Mouse (Mus musculus) spleen, adult 2 months (tissue): ENCODE results near the gene Scimp. TPM values are rescaled to one million over a fixed set of nuclear protein-coding genes. Genes with fewer than 3 reads are reported as not detected.

Experiments
- DNase-seq, 2 experiments: peaks; one replicate each; pipeline versions ENCODE4 v3.0.0 to v3.0.0-alpha.2; 2012 to 2021; ENCODE audit warnings: low spot score in 2 of 2, low read depth in 1 of 2
- H3K27ac ChIP-seq: fragments of 200-500 bp; 2 replicates; pipeline ENCODE4 v1.5.1; 2012; ENCODE audit warnings: low read length, inconsistent platforms; ENCODE audit not compliant: insufficient read depth
- H3K27me3 ChIP-seq: fragments of 200-500 bp; 2 replicates; pipeline ENCODE4 v1.6.1; 2012; ENCODE audit warnings: mild to moderate bottlenecking, moderate library complexity, low read length, inconsistent platforms; ENCODE audit not compliant: control insufficient read depth, insufficient read depth
- H3K36me3 ChIP-seq: fragments of 200-500 bp; 2 replicates; pipeline ENCODE4 v1.6.1; 2012; ENCODE audit warnings: mild to moderate bottlenecking, low read length, inconsistent platforms; ENCODE audit not compliant: control insufficient read depth, insufficient read depth
- H3K4me1 ChIP-seq: fragments of 200-500 bp; 2 replicates; pipeline ENCODE4 v1.6.1; 2011; ENCODE audit warnings: inconsistent platforms; ENCODE audit not compliant: control insufficient read depth, insufficient read depth, insufficient read length
- H3K4me3 ChIP-seq: fragments of 200-500 bp; 2 replicates; pipeline ENCODE4 v1.5.1; 2011; ENCODE audit warnings: mild to moderate bottlenecking, inconsistent platforms; ENCODE audit not compliant: insufficient read depth, insufficient read length; ENCODE audit errors: extremely low read depth
- CTCF ChIP-seq: fragments of 200-500 bp; IDR thresholded peaks from 2 replicates; pipeline ENCODE4 v1.5.1; 2011; ENCODE audit warnings: mild to moderate bottlenecking, inconsistent platforms; ENCODE audit not compliant: insufficient read depth, insufficient read length, insufficient replicate concordance; ENCODE audit errors: extremely low read depth
- POLR2A ChIP-seq: fragments of 200-500 bp; IDR thresholded peaks from 2 replicates; pipeline ENCODE4 v1.6.1; 2011; ENCODE audit warnings: low read depth, low read length, inconsistent platforms
- WGBS: fragments of 180-500 bp; shearing (Covaris S2); methylation state at CpG from one replicate; pipeline ENCODE4 v1.1.7; 2018; 5-methylcytosine and 5-hydroxymethylcytosine counted together
- polyA plus RNA-seq: library from polyadenylated mRNA; depleted of rRNA; stranded (reverse); fragments of >200 nt; gene quantifications from 2 replicates; pipeline ENCODE4 v1.2.3, GENCODE M21; 2012

Scimp gene
- polyA plus RNA-seq, 1 experiment, result 7.6 TPM

GRCm38 (mm10) chr11:70826207-70826606 is 13.8 kb upstream of the Scimp start:
- Histone ChIP-seq H3K27me3 (no peaks in the 10 kb centered on the region), H3K4me3 (no peak overlapping the region), H3K27ac (no peak overlapping the region), H3K36me3 (no peaks in the 10 kb centered on the region), H3K4me1 (no peaks in the 10 kb centered on the region)
- no peak for TF ChIP-seq CTCF
- no peak for TF ChIP-seq POLR2A
- DNase-seq, result no peak
- WGBS, result 66% methylated on average over 2 of the region's 2 CpGs

DNA sequence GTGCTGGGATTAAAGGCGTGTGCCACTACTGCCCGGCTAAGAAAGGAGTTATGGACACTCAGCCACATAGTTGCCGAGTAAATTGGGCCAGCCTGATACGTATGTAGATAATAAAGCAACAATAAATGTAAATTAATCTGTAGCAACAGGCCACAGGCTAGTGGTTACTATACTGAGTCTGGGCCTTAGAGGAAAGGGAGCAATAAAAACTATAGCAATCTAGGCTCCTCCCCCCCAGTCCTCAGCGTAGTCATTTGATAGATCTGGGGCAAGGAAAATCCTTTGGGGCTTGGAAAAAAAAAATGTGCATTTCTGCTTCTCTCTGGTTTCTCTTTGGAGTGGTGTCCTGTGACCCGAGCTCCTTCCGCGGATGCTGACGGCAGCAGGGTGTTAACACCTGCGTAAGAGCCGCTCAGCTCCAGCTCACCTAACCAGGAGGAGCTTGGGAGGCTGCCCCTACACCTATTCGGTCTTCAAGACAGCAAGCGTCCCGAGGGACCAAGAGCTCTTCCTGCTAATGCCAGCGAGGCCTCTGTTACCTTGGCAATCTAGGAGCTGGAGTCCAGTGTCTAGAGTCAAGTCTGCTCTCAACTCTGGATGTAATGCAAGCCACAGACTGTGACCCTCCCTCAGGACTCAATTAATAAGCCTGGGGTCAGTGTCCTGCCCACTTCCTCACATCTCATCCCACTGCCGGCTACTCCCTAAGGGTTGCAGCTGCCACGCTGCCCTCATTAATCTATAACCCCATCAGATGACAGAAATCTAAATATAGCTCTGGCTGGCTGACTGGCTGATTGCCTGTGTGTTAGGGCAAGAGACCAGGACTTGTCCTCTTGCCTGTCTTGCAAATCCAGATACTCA is 9.6 kb upstream of the Scimp start:
- Histone ChIP-seq H3K4me3 (no peak overlapping the region), H3K27me3 (no peaks in the 10 kb centered on the region), H3K4me1 (no peaks in the 10 kb centered on the region), H3K27ac (no peak overlapping the region), H3K36me3 (no peaks in the 10 kb centered on the region)
- DNase-seq, result no peak
- 76% methylated on average over 17 of the region's 17 CpGs for WGBS
- no peak for TF ChIP-seq POLR2A
- no peak for TF ChIP-seq CTCF

DNA sequence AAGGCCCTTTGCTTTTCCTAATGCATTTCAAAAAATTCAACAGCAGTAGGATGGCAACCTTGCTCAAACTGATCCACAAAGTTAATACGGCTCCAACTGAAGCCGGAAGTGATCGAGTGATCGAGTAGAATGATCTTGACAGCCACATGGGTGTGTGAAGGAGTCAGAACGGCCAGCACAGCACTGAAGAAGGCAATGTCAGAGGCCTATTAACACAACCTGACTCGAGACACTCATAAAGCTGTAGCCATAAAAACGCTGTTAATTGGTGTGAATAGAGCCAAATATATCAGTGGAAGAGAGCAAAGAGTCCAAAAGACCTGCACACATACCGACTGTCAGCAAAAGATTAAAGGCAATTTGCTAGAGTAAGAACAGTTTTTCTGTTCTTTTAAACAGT is 7.7 kb upstream of the Scimp start:
- H3K36me3 ChIP-seq, result no peaks in the 10 kb centered on the region
- TF ChIP-seq POLR2A, result no peak
- no peak for TF ChIP-seq CTCF
- no peaks in the 10 kb centered on the region for H3K27me3 ChIP-seq
- 84% methylated on average over 8 of the region's 8 CpGs for WGBS
- no peak overlapping the region for H3K27ac ChIP-seq
- DNase-seq, result no peak
- H3K4me3 ChIP-seq, result no peak overlapping the region
- no peaks in the 10 kb centered on the region for H3K4me1 ChIP-seq

DNA sequence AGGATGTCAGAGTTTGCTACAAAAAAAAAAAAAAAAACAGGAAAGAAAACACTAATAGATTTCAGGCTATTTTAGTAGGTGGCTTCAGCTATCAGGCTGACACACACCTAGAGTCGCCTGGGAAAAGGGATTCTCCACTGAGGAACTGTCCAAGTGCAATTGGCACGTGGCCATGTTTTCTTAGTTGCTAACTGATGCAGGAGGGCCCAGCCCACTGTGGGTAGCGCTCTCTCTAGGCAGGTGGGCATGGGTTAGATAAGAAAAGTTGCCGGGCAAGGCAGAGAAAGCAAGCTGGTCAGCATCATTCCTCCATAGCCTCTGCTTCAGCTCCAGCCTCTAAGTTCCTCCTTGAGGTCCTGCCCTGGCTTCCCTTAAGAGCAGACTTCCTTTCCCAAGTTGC is 4.4 kb upstream of the Scimp start:
- WGBS, result 78% methylated on average over 4 of the region's 4 CpGs
- Histone ChIP-seq H3K4me1 (peaks cover 9% of the 10 kb centered on the region; the same call in 1 of the 2 replicates), H3K4me3 (no peak overlapping the region), H3K36me3 (no peaks in the 10 kb centered on the region), H3K27me3 (no peaks in the 10 kb centered on the region), H3K27ac (no peak overlapping the region)
- TF ChIP-seq POLR2A, result no peak
- TF ChIP-seq CTCF, result no peak
- DNase-seq, result no peak

DNA sequence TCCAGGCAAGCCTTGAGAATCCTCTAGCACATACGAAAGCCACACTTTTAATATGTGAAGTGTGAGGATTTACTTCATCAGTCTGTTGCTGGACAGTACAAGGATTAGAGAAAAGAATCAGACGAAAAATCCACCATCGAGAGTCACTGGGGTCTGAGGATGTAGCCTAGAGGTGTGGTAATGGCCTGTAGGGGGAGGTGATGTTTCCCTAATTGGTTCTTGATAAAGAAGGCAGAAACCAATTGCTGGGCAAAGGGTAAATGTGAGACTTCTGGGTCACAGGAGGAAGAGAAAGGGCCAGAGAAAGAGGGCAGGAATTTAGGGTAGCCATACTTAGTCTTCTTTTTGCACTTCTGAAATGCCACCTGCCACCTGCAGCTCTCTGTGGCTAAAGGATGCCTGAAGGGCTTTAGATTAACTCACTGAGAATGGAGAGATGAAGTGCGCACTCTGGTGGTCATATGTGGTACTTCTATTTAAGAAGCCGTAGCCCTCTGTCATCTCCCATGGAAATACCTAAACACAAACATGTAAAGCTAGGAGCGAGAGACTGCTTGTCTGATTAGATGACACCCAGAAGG is 3.2 kb upstream of the Scimp start:
- Histone ChIP-seq H3K4me1 (peaks cover 13% of the 10 kb centered on the region; the same call in 1 of the 2 replicates), H3K4me3 (no peak overlapping the region; the same call in 1 of the 2 replicates), H3K27ac (no peak overlapping the region), H3K27me3 (no peaks in the 10 kb centered on the region), H3K36me3 (no peaks in the 10 kb centered on the region)
- WGBS, result 21% methylated on average over 6 of the region's 6 CpGs
- DNase-seq, result peak; percentile 56 to 69
- TF ChIP-seq POLR2A, result no peak
- TF ChIP-seq CTCF, result peak; percentile 31; the same call in 1 of the 2 replicates

DNA sequence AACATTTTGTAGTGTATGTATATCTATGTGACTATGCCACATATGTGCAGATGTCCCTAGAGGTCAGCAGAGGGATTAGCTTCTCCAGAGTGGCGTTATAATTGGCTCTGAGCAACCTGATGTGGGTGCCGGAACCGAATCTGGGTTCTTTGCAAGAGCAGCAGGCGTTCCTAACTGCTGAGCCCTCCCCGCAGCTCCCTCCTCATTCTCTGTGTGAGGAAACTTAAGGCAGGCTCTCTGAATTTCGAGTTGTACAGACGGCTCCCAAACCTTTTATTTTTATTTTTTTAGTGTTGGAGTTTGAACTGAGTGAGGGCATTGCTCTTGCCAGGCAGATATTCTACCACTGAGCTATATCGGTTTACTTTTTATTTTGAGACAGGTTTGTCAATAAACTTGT is 2.7 kb upstream of the Scimp start:
- H3K4me1 ChIP-seq, result peaks cover 13% of the 10 kb centered on the region; the same call in 1 of the 2 replicates
- DNase-seq, result no peak
- no peak for TF ChIP-seq POLR2A
- no peaks in the 10 kb centered on the region for H3K27me3 ChIP-seq
- 91% methylated on average over 8 of the region's 8 CpGs for WGBS
- H3K36me3 ChIP-seq, result no peaks in the 10 kb centered on the region
- no peak overlapping the region for H3K4me3 ChIP-seq
- H3K27ac ChIP-seq, result no peak overlapping the region
